Mouse (Mus musculus): ENCODE results near the gene Mob3a. TPM values are rescaled to one million over a fixed set of nuclear protein-coding genes. Genes with fewer than 3 reads are reported as not detected.

Gene Mob3a
- polyA plus RNA-seq, 1 experiment from 2014 or later = 45.8 TPM

GRCm38 (mm10) chr10:80727369-80728127 lies 25.8 kb upstream of the Mob3a start:
- Histone ChIP-seq H3K4me1 (0 out of 2 replicates have a peak, but pooled peaks cover 4% of the 10 kb centered on the region), H3K4me3 (no peak overlapping the region), H3K27me3 (no peaks in the 10 kb centered on the region), H3K9me3 (no peaks in the 10 kb centered on the region), H3K9ac (no peak overlapping the region), H3K27ac (no peak overlapping the region), H3K4me2 (no peak overlapping the region), H3K36me3 (peaks cover 98% of the 10 kb centered on the region)
- 86% methylated on average over 5 of the region's 5 CpGs for WGBS
- ATAC-seq (ENCODE audit: insufficient number of reproducible peaks, insufficient read depth, low FRiP score, low TSS enrichment, low read depth) = no peak

- peaks cover 99% of the 10 kb centered on the region for H3K36me3 ChIP-seq
- WGBS = 82% methylated on average over 1 of the region's 1 CpGs
- no peak for ATAC-seq (ENCODE audit: insufficient number of reproducible peaks, insufficient read depth, low FRiP score, low TSS enrichment, low read depth)
Measured at GRCm38 (mm10) chr10:80717281-80717680, 15.5 kb upstream of the Mob3a start.

GRCm38 (mm10) chr10:80710834-80711233 lies 9.1 kb upstream of the Mob3a start:
- no peaks in the 10 kb centered on the region for H3K4me1 ChIP-seq
- H3K9me3 ChIP-seq = no peaks in the 10 kb centered on the region
- 84% methylated on average over 3 of the region's 3 CpGs for WGBS
- no peak overlapping the region for H3K4me2 ChIP-seq
- no peak overlapping the region for H3K27ac ChIP-seq
- H3K27me3 ChIP-seq = no peaks in the 10 kb centered on the region
- H3K9ac ChIP-seq = no peak overlapping the region
- no peak for ATAC-seq (ENCODE audit: insufficient number of reproducible peaks, insufficient read depth, low FRiP score, low TSS enrichment, low read depth)
- peaks cover 99% of the 10 kb centered on the region for H3K36me3 ChIP-seq
- no peak overlapping the region for H3K4me3 ChIP-seq

More at GRCm38 (mm10) chr10:80717281-80717680, 15.5 kb upstream of the Mob3a start:
- no peak overlapping the region for H3K27ac ChIP-seq
- no peaks in the 10 kb centered on the region for H3K27me3 ChIP-seq
- no peak overlapping the region for H3K4me3 ChIP-seq
- no peaks in the 10 kb centered on the region for H3K9me3 ChIP-seq
- H3K4me2 ChIP-seq = no peak overlapping the region
- no peaks in the 10 kb centered on the region for H3K4me1 ChIP-seq
- H3K9ac ChIP-seq = no peak overlapping the region

GRCm38 (mm10) chr10:80705479-80705878 lies 3.7 kb upstream of the Mob3a start:
- WGBS = 68% methylated on average over 3 of the region's 3 CpGs
- H3K9ac ChIP-seq = no peak overlapping the region

GRCm38 (mm10) chr10:80705033-80705432 lies 3.3 kb upstream of the Mob3a start:
- Histone ChIP-seq H3K27ac (no peak overlapping the region), H3K4me1 (peaks cover 26% of the 10 kb centered on the region), H3K9me3 (no peaks in the 10 kb centered on the region), H3K4me3 (no peak overlapping the region), H3K4me2 (no peak overlapping the region), H3K36me3 (peaks cover 57% of the 10 kb centered on the region), H3K9ac (no peak overlapping the region), H3K27me3 (no peaks in the 10 kb centered on the region)
- no peak for ATAC-seq (ENCODE audit: insufficient number of reproducible peaks, insufficient read depth, low FRiP score, low TSS enrichment, low read depth)
- WGBS = 61% methylated on average over 3 of the region's 3 CpGs

More at GRCm38 (mm10) chr10:80705479-80705878, 3.7 kb upstream of the Mob3a start:
- Histone ChIP-seq H3K4me2 (no peak overlapping the region), H3K4me3 (no peak overlapping the region), H3K27ac (no peak overlapping the region), H3K4me1 (peaks cover 22% of the 10 kb centered on the region), H3K36me3 (peaks cover 61% of the 10 kb centered on the region), H3K27me3 (no peaks in the 10 kb centered on the region), H3K9me3 (no peaks in the 10 kb centered on the region)
- no peak for ATAC-seq (ENCODE audit: insufficient number of reproducible peaks, insufficient read depth, low FRiP score, low TSS enrichment, low read depth)

- no peaks in the 10 kb centered on the region for H3K27me3 ChIP-seq
- H3K9me3 ChIP-seq = no peaks in the 10 kb centered on the region
- 90% methylated on average over 5 of the region's 5 CpGs for WGBS
- peaks cover 30% of the 10 kb centered on the region for H3K4me1 ChIP-seq
- peak overlapping the region; percentile 32; the same call in 1 of the 2 replicates for H3K9ac ChIP-seq
- ATAC-seq (ENCODE audit: insufficient number of reproducible peaks, insufficient read depth, low FRiP score, low TSS enrichment, low read depth) = no peak
- H3K4me2 ChIP-seq = no peak overlapping the region
- H3K27ac ChIP-seq = no peak overlapping the region
- no peak overlapping the region for H3K4me3 ChIP-seq
- peaks cover 51% of the 10 kb centered on the region for H3K36me3 ChIP-seq
Measured at GRCm38 (mm10) chr10:80704418-80704817, 2.6 kb upstream of the Mob3a start.

- Histone ChIP-seq H3K4me3 (peak overlapping the region; percentile 76), H3K4me2 (peak overlapping the region; percentile 79), H3K27me3 (no peaks in the 10 kb centered on the region), H3K36me3 (peaks cover 46% of the 10 kb centered on the region), H3K27ac (peak overlapping the region; percentile 85; the same call in 1 of the 2 replicates), H3K9ac (peak overlapping the region; percentile 74), H3K4me1 (peaks cover 30% of the 10 kb centered on the region), H3K9me3 (no peaks in the 10 kb centered on the region)
- no peak for ATAC-seq (ENCODE audit: insufficient number of reproducible peaks, insufficient read depth, low FRiP score, low TSS enrichment, low read depth)
- WGBS = 83% methylated on average over 5 of the region's 5 CpGs
Measured at GRCm38 (mm10) chr10:80703643-80704042, 1.9 kb upstream of the Mob3a start.

- peak overlapping the region; percentile 85 for H3K27ac ChIP-seq
- H3K9me3 ChIP-seq = no peaks in the 10 kb centered on the region
- 1% methylated on average over 47 of the region's 47 CpGs for WGBS
- ATAC-seq (ENCODE audit: insufficient number of reproducible peaks, insufficient read depth, low FRiP score, low TSS enrichment, low read depth) = peak; percentile 90
- H3K4me2 ChIP-seq = peak overlapping the region; percentile 79
- peaks cover 34% of the 10 kb centered on the region for H3K4me1 ChIP-seq
- H3K9ac ChIP-seq = peak overlapping the region; percentile 74
- H3K36me3 ChIP-seq = peaks cover 43% of the 10 kb centered on the region
- no peaks in the 10 kb centered on the region for H3K27me3 ChIP-seq
- H3K4me3 ChIP-seq = peak overlapping the region; percentile 76
Measured at GRCm38 (mm10) chr10:80702536-80703390, 986 bp upstream of the Mob3a start.

- H3K27ac ChIP-seq = no peak overlapping the region
- peaks cover 23% of the 10 kb centered on the region for H3K36me3 ChIP-seq
- peak overlapping the region; percentile 76 for H3K4me3 ChIP-seq
- whole genome bisulfite sequencing = 43% methylated on average over 4 of the region's 4 CpGs
- peak overlapping the region; percentile 80; the same call in 1 of the 2 replicates for H3K9ac ChIP-seq
- H3K9me3 ChIP-seq = no peaks in the 10 kb centered on the region
- peaks cover 49% of the 10 kb centered on the region for H3K4me1 ChIP-seq
- no peak for ATAC-seq (ENCODE audit: insufficient number of reproducible peaks, insufficient read depth, low FRiP score, low TSS enrichment, low read depth)
- H3K27me3 ChIP-seq = no peaks in the 10 kb centered on the region
- peak overlapping the region; percentile 79 for H3K4me2 ChIP-seq
Measured at GRCm38 (mm10) chr10:80700732-80701131, 1.0 kb downstream of the Mob3a start.

GRCm38 (mm10) chr10:80700038-80700504 lies 1.7 kb downstream of the Mob3a start:
- WGBS = 81% methylated on average over 7 of the region's 7 CpGs
- no peak overlapping the region for H3K4me3 ChIP-seq

GRCm38 (mm10) chr10:80698605-80699004 lies 3.2 kb downstream of the Mob3a start:
- Histone ChIP-seq H3K4me3 (no peak overlapping the region), H3K4me2 (no peak overlapping the region), H3K9me3 (no peaks in the 10 kb centered on the region), H3K36me3 (peaks cover 23% of the 10 kb centered on the region), H3K9ac (no peak overlapping the region), H3K4me1 (peaks cover 50% of the 10 kb centered on the region), H3K27me3 (no peaks in the 10 kb centered on the region), H3K27ac (no peak overlapping the region)
- 94% methylated on average over 9 of the region's 9 CpGs for WGBS
- ATAC-seq (ENCODE audit: insufficient number of reproducible peaks, insufficient read depth, low FRiP score, low TSS enrichment, low read depth) = no peak

More at GRCm38 (mm10) chr10:80700038-80700504, 1.7 kb downstream of the Mob3a start:
- Histone ChIP-seq H3K9ac (peak overlapping the region; percentile 80), H3K27me3 (no peaks in the 10 kb centered on the region), H3K4me2 (peak overlapping the region; percentile 79), H3K36me3 (peaks cover 18% of the 10 kb centered on the region; the same call in 1 of the 2 replicates), H3K9me3 (no peaks in the 10 kb centered on the region), H3K27ac (no peak overlapping the region), H3K4me1 (peaks cover 53% of the 10 kb centered on the region)
- no peak for ATAC-seq (ENCODE audit: insufficient number of reproducible peaks, insufficient read depth, low FRiP score, low TSS enrichment, low read depth)

Measured in embryonic facial prominence, embryonic 13.5 days (tissue).